Mouse (Mus musculus): ENCODE results near the gene Cxcl10. TPM values are rescaled to one million over a fixed set of nuclear protein-coding genes. Genes with fewer than 3 reads are reported as not detected.

The Cxcl10 gene
- polyA plus RNA-seq, 1 experiment from 2014 or later, result 11.5 TPM

- no peaks in the 10 kb centered on the region for H3K9me3 ChIP-seq (replicated peaks)
- H3K4me2 ChIP-seq, result no peak overlapping the region
- DNase-seq (no peak), ATAC-seq (ENCODE audit: low read depth) (no peak)
- H3K4me3 ChIP-seq (replicated peaks), result no peak overlapping the region
- no peaks in the 10 kb centered on the region for H3K36me3 ChIP-seq
- no peak overlapping the region for H3K27ac ChIP-seq
- H3K4me1 ChIP-seq (replicated peaks), result peaks cover 14% of the 10 kb centered on the region
- peaks cover 14% of the 10 kb centered on the region for H3K27me3 ChIP-seq
- H3K9ac ChIP-seq, result no peak overlapping the region
- 71% methylated on average over 7 of the region's 7 CpGs for WGBS (ENCODE audit: insufficient replicate concordance)
These were observed 35.1 kb upstream of the Cxcl10 start for GRCm38 (mm10) chr5:92383747-92384146.

GRCm38 (mm10) chr5:92382349-92382679 lies 33.6 kb upstream of the Cxcl10 start:
- Histone ChIP-seq H3K9me3 (replicated peaks) (no peaks in the 10 kb centered on the region), H3K9ac (no peak overlapping the region), H3K27ac (no peak overlapping the region), H3K4me2 (no peak overlapping the region), H3K27me3 (peaks cover 3% of the 10 kb centered on the region), H3K4me1 (replicated peaks) (peaks cover 14% of the 10 kb centered on the region), H3K36me3 (no peaks in the 10 kb centered on the region), H3K4me3 (replicated peaks) (no peak overlapping the region)
- 55% methylated on average over 9 of the region's 9 CpGs for WGBS (ENCODE audit: insufficient replicate concordance)
- no peak for ATAC-seq (ENCODE audit: low read depth)
- no peak for DNase-seq

GRCm38 (mm10) chr5:92381550-92382348 lies 33.1 kb upstream of the Cxcl10 start:
- no peak overlapping the region for H3K4me3 ChIP-seq (replicated peaks)
- WGBS (ENCODE audit: insufficient replicate concordance), result 30% methylated on average over 12 of the region's 12 CpGs
- no peak overlapping the region for H3K27ac ChIP-seq
- H3K9ac ChIP-seq, result no peak overlapping the region; the same call in 1 of the 2 replicates
- ATAC-seq (ENCODE audit: low read depth), result peak; percentile 62
- no peak overlapping the region for H3K4me2 ChIP-seq
- H3K4me1 ChIP-seq (replicated peaks), result peaks cover 18% of the 10 kb centered on the region
- no peaks in the 10 kb centered on the region for H3K27me3 ChIP-seq
- H3K36me3 ChIP-seq, result no peaks in the 10 kb centered on the region
- peak; percentile 53 for DNase-seq
- no peaks in the 10 kb centered on the region for H3K9me3 ChIP-seq (replicated peaks)

- H3K4me2 ChIP-seq, result no peak overlapping the region
- DNase-seq, result no peak
- no peak for ATAC-seq (ENCODE audit: low read depth)
These were observed 28.2 kb upstream of the Cxcl10 start for GRCm38 (mm10) chr5:92376795-92377405.

GRCm38 (mm10) chr5:92375368-92375767 lies 26.7 kb upstream of the Cxcl10 start:
- 27% methylated on average over 17 of the region's 17 CpGs for WGBS (ENCODE audit: insufficient replicate concordance)
- H3K9me3 ChIP-seq (replicated peaks), result no peaks in the 10 kb centered on the region
- H3K36me3 ChIP-seq, result no peaks in the 10 kb centered on the region
- no peaks in the 10 kb centered on the region for H3K27me3 ChIP-seq
- H3K4me3 ChIP-seq (replicated peaks), result no peak overlapping the region
- H3K4me1 ChIP-seq (replicated peaks), result peaks cover 20% of the 10 kb centered on the region
- DNase-seq (no peak), ATAC-seq (ENCODE audit: low read depth) (peak; percentile 29; the same call in 1 of the 2 replicates)
- H3K9ac ChIP-seq, result no peak overlapping the region
- peak overlapping the region; percentile 52 for H3K27ac ChIP-seq
- peak overlapping the region; percentile 18; the same call in 1 of the 2 replicates for H3K4me2 ChIP-seq

More at GRCm38 (mm10) chr5:92376795-92377405, 28.2 kb upstream of the Cxcl10 start:
- Histone ChIP-seq H3K36me3 (no peaks in the 10 kb centered on the region), H3K4me1 (replicated peaks) (peaks cover 23% of the 10 kb centered on the region), H3K4me3 (replicated peaks) (no peak overlapping the region), H3K9me3 (replicated peaks) (no peaks in the 10 kb centered on the region), H3K27ac (no peak overlapping the region), H3K27me3 (no peaks in the 10 kb centered on the region), H3K9ac (no peak overlapping the region)
- WGBS (ENCODE audit: insufficient replicate concordance), result 51% methylated on average over 13 of the region's 13 CpGs

GRCm38 (mm10) chr5:92374721-92375142 lies 26.0 kb upstream of the Cxcl10 start:
- H3K4me3 ChIP-seq (replicated peaks), result no peak overlapping the region
- H3K9me3 ChIP-seq (replicated peaks), result no peaks in the 10 kb centered on the region
- H3K4me1 ChIP-seq (replicated peaks), result peaks cover 20% of the 10 kb centered on the region
- ATAC-seq (ENCODE audit: low read depth) (peak; percentile 29), DNase-seq (no peak)
- no peak overlapping the region for H3K4me2 ChIP-seq
- peak overlapping the region; percentile 35 for H3K27ac ChIP-seq
- H3K36me3 ChIP-seq, result no peaks in the 10 kb centered on the region
- no peaks in the 10 kb centered on the region for H3K27me3 ChIP-seq
- 19% methylated on average over 6 of the region's 6 CpGs for WGBS (ENCODE audit: insufficient replicate concordance)
- no peak overlapping the region for H3K9ac ChIP-seq

GRCm38 (mm10) chr5:92372605-92373004 lies 23.9 kb upstream of the Cxcl10 start:
- Histone ChIP-seq H3K4me2 (no peak overlapping the region), H3K9me3 (replicated peaks) (no peaks in the 10 kb centered on the region), H3K4me1 (replicated peaks) (peaks cover 26% of the 10 kb centered on the region), H3K9ac (no peak overlapping the region), H3K36me3 (no peaks in the 10 kb centered on the region), H3K27ac (no peak overlapping the region), H3K27me3 (no peaks in the 10 kb centered on the region), H3K4me3 (replicated peaks) (no peak overlapping the region)
- DNase-seq (no peak), ATAC-seq (ENCODE audit: low read depth) (no peak)
- 8% methylated on average over 2 of the region's 2 CpGs for WGBS (ENCODE audit: insufficient replicate concordance)

- no peak overlapping the region for H3K4me2 ChIP-seq
- H3K4me3 ChIP-seq (replicated peaks), result no peak overlapping the region
- 72% methylated on average over 14 of the region's 14 CpGs for WGBS (ENCODE audit: insufficient replicate concordance)
- H3K4me1 ChIP-seq (replicated peaks), result peaks cover 23% of the 10 kb centered on the region
- no peaks in the 10 kb centered on the region for H3K9me3 ChIP-seq (replicated peaks)
- DNase-seq (no peak), ATAC-seq (ENCODE audit: low read depth) (no peak)
- no peak overlapping the region for H3K27ac ChIP-seq
- no peaks in the 10 kb centered on the region for H3K27me3 ChIP-seq
- no peak overlapping the region for H3K9ac ChIP-seq
- no peaks in the 10 kb centered on the region for H3K36me3 ChIP-seq
These were observed 22.8 kb upstream of the Cxcl10 start for GRCm38 (mm10) chr5:92371361-92371976.

GRCm38 (mm10) chr5:92370891-92371290 lies 22.2 kb upstream of the Cxcl10 start:
- no peaks in the 10 kb centered on the region for H3K27me3 ChIP-seq
- H3K4me1 ChIP-seq (replicated peaks), result peaks cover 17% of the 10 kb centered on the region
- H3K9me3 ChIP-seq (replicated peaks), result no peaks in the 10 kb centered on the region
- H3K9ac ChIP-seq, result no peak overlapping the region
- WGBS (ENCODE audit: insufficient replicate concordance), result 76% methylated on average over 6 of the region's 6 CpGs
- no peak overlapping the region for H3K4me3 ChIP-seq (replicated peaks)
- H3K4me2 ChIP-seq, result no peak overlapping the region
- ATAC-seq (ENCODE audit: low read depth), result no peak
- no peak overlapping the region for H3K27ac ChIP-seq
- no peak for DNase-seq
- H3K36me3 ChIP-seq, result no peaks in the 10 kb centered on the region

- DNase-seq (no peak), ATAC-seq (ENCODE audit: low read depth) (no peak)
- H3K4me2 ChIP-seq, result no peak overlapping the region
- H3K9me3 ChIP-seq (replicated peaks), result no peaks in the 10 kb centered on the region
- no peaks in the 10 kb centered on the region for H3K36me3 ChIP-seq
- H3K9ac ChIP-seq, result no peak overlapping the region
- peaks cover 12% of the 10 kb centered on the region for H3K4me1 ChIP-seq (replicated peaks)
- H3K27ac ChIP-seq, result no peak overlapping the region
- WGBS (ENCODE audit: insufficient replicate concordance), result 43% methylated on average over 6 of the region's 6 CpGs
- no peak overlapping the region for H3K4me3 ChIP-seq (replicated peaks)
- H3K27me3 ChIP-seq, result no peaks in the 10 kb centered on the region
These were observed 21.7 kb upstream of the Cxcl10 start for GRCm38 (mm10) chr5:92370392-92370791.

GRCm38 (mm10) chr5:92369151-92369994 lies 20.7 kb upstream of the Cxcl10 start:
- no peaks in the 10 kb centered on the region for H3K9me3 ChIP-seq (replicated peaks)
- H3K4me3 ChIP-seq (replicated peaks), result no peak overlapping the region
- H3K9ac ChIP-seq, result no peak overlapping the region
- H3K27me3 ChIP-seq, result no peaks in the 10 kb centered on the region
- H3K36me3 ChIP-seq, result no peaks in the 10 kb centered on the region
- DNase-seq, result no peak
- H3K4me1 ChIP-seq (replicated peaks), result peaks cover 9% of the 10 kb centered on the region
- WGBS (ENCODE audit: insufficient replicate concordance), result 58% methylated on average over 13 of the region's 13 CpGs
- H3K4me2 ChIP-seq, result no peak overlapping the region
- ATAC-seq (ENCODE audit: low read depth), result peak; percentile 51
- H3K27ac ChIP-seq, result 0 out of 2 replicates have a peak overlapping the region, but pooled peaks have one; percentile 4
